Mouse (Mus musculus) monocyte, adult 5-6 weeks (primary cell): ENCODE measurements around the gene Lipc. TPM values are rescaled to one million over a fixed set of nuclear protein-coding genes. Genes with fewer than 3 reads are reported as not detected.

ENCODE experiments used
- ATAC-seq: fragments of 153-309, 156-312 bp; replicated peaks from 2 replicates; pipeline ENCODE4 v1.8.0; 2017; ENCODE audit warnings: mild to moderate bottlenecking; ENCODE audit not compliant: low TSS enrichment, insufficient number of reproducible peaks, severe bottlenecking, poor library complexity, low FRiP score
- total RNA-seq: library from RNA; stranded (forward); fragments of 200-1000, 200-491, 200-594 nt; gene quantifications from 3 replicates; pipeline ENCODE4 v1.2.3, GENCODE M21; 2017

Lipc gene
- total RNA-seq, 1 experiment from 2014 or later: not detected

DNA sequence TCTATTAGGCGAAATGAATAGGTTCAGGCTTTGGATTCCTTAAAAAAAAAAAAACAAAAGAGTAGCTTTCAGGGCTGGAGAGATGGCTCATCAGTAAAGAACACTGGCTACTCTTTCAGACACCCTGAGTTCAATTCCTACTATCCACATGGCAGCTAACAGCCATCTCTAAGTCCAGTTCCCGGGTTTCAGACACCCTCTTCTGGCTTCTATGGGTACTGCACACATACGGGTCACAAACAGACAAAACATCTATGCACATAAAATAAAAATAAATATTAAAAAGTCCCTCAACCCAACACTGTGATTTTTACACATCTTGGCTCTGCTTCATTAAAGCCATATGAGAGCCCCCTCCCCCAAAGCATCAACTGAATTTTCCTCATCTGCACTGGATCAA lies 27.3 kb downstream of the Lipc start:
- no peak for ATAC-seq

- no peak for ATAC-seq
Observed at GRCm38 (mm10) chr9:70921781-70922565, 30.1 kb downstream of the Lipc start.

- ATAC-seq: no peak
Observed at GRCm38 (mm10) chr9:70921132-70921531, 30.9 kb downstream of the Lipc start.

- ATAC-seq: no peak
Observed at GRCm38 (mm10) chr9:70919271-70919670, 32.8 kb downstream of the Lipc start.

DNA sequence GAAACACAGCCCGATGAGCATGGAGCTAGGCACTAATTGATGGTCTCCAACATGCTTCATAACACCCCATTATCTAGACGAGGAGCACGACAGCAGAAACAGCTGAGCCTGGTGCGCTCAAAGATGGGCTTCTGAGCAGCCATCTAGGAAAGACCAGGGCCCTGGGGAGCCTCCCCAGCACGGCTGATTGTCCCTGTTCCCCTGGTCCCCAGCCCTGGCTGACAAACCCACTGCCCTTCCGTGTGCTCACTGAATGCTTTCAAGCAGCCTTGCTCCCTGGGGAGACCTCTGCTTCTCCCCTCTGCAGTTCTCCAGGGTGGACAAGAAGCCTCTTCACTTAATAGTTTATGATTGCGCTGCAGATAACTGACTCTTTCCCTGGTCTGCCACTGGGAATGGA lies 35.5 kb downstream of the Lipc start:
- no peak for ATAC-seq

DNA sequence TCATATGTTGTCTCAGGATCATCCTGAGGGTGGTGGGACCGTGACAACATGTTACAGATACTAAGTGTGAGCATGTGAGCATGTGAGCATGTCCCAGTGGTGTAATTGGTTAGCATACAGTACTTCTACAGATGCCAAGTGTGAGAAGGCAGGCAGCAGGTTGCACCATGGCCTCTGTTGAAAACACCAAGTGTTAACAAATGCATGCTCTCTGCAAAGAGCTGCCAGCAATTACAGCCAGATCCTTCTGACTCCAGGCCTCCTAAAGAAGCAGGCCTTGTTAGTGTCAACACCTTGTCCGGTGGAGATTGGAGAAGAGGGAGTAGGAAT lies 36.7 kb downstream of the Lipc start:
- ATAC-seq: no peak

DNA sequence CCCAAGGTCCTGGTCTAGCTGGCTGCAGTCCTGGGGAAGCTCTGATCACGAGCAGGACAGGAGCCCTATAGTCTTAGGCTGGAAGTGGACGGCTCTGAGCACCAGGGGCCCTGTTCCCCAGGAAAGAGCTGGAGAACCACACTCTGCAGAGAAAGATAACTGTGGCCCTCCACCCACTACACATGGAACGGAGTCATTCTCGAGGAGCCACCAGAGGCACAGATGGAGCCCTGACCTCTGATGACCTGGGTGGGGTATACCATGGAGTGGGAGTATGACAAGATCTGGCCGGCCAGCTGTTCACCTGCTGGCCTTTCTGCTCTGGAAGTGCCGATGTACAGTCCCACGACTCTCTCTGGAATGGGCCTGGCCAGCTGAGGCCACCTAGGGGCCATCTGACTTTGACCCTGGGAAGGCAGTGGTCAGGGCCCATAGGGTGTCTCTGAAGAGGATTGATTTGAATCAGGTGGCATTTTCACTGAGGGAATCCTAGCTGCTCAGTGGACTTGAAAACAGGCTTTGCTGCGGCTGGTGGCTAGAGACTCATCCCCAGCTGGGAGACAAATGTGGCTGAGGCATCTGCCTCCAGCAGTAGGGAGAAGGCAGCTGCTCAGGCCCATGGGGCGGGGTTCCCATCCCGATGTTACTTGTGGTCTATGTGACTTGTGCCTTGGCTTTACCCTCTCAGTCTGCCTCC lies 37.2 kb downstream of the Lipc start:
- ATAC-seq: no peak

DNA sequence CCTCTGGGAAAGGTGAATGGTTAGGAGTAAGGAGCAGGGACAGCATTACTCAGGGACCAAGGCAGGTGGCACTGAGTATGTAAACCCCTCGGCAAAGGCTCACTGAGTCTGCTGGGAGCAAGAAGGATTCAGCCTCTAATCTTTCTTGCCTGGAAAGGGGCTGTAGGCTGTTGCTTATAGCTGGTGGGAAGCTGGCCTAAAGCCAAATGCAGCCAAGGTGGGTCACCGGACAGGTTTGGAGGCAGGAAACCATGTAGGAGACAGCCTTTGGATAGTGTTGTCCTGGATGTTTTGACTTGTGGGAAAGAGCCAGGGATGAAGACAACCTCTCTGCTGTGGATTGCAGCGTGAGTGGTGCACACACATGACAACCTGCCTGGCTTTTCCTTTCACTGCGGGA lies 40.9 kb downstream of the Lipc start:
- no peak for ATAC-seq

DNA sequence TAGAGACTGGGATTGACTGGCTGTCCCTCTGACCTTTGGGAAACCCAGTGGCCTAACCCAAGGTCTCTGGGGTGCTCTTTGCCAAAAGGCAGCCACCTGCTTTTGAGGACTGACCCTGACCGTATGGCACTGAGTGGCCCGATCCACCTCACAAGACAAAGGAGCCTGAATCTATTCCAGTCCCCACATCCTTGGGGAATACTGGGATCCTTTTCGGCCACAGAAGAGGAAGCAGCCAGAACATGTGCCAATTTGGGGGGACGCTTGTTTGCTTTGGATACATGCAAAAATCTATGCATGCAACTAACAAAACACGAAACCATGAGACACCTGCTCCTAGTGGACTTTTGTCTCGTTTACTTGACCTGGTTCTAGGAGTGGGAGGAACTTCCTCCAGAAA lies 41.7 kb downstream of the Lipc start:
- no peak for ATAC-seq

DNA sequence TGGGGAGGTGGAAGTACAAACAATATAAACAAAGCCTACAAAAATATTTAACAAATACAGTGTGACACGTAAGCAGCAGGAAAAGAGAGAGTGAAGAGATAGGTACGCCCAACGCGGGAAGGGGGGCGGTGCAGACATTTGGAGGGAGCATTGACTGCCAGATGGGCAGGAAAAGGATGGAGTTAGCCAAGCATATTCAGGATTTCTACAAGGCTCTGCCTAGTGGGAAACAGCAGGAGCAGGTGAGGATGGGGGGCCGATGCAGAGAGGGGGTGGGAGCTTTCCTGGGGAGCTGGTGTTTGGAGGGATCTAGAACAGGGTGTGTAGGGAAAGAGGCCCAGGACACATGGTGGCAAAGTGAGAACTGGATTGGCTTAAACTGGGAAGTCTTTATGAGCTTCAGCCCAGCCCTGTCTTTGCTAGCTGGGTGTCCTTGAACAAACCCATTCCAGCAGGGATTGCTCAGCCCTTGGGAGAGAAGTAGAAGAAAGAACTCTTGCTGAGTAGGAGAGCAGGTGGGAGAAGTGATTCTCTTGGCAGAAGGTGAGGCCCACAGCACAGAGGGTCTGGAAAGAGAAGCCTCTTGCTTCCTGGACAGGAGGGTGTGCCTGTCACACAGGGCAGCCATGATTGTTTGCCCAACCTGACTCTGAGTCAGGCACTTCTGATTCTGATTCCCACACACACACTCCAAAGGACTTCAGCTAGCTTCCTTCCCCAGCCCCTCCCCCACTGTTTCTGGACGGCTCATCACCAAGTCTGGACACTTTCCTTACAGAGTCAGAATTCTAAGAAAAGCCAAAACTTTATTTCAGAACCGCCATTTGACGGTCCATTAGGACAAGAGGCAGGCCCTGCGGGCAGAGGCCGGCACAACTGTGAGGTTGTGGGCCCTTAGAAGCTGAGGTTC lies 49.0 kb downstream of the Lipc start:
- no peak for ATAC-seq

DNA sequence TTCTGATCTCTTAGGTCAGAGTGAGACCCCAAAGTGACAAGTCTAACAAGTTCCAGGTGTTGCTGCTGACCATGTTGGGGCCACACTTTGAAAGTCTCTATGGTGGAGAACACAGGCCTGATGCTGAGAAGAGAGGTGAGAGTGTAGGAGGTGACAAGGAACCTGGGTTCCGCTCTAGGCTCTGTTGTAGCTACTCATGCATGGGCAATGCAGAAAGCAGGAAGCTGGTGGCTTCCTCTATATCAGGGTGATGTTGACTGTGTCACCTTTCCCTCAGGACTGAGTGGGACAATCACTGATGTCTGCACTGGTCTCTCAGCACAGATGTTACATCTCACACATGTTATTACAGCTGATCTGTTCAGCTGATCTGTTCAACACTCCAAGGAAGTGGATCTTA lies 57.8 kb downstream of the Lipc start:
- peak; percentile 69 for ATAC-seq

DNA sequence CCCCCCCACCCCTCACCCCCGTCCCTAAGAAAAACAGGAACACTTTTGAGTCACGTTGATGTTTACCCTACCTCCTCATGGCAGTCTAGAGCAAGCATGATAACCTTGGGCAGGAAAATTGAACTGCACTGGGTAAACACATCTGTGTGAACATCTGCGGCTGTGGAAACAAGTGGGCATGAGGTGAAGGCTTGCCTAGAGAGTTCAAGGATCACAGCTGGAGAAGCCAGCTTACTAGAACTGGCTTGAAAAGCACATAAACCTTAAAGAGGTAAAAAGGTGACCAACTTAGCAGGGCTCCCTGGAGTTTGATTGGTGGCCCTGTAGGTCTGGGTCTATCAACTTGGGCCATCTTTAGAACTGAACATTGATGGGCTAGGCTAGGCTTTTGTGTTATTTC lies 58.5 kb downstream of the Lipc start:
- no peak for ATAC-seq

GRCm38 (mm10) chr9:70892627-70893026 lies 59.4 kb downstream of the Lipc start:
- no peak for ATAC-seq

DNA sequence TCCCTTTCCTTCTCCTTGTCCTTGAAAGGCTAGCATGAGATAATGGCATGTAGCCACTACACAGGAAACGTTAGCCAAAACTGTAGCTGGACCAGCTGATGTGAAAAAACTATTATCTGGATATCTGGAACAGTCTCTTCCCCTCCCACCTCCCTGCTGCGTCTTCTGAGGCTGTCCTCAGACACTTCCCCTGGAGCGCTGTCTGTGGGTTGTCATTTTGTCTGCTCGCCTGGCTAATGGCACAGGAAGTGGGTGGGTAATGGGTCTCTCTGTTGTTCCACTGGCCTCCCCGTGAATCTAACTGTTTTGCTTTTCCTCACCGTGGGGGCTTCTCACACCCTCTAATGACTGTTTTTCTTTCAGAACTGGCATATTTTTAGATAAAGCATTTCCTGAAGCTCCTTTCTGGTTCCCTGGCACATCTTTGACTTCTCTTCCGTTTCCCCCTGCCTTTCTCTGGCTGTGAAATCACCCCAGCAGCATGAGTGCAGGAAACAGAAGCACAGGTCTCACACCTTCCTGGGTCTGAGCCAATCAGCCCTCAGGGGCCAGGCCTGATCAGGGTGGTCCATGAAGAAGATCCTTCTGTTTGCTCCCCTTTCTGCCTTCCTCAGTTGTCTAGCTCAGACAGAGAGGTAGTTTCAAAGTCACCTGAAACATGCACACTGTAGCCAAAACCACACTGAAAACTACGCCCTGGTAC lies 60.4 kb downstream of the Lipc start:
- peak; percentile 57; the same call in 1 of the 2 replicates for ATAC-seq

GRCm38 (mm10) chr9:70890736-70891135 lies 61.3 kb downstream of the Lipc start:
- no peak for ATAC-seq

- no peak for ATAC-seq
Observed at GRCm38 (mm10) chr9:70888969-70889368, 63.1 kb downstream of the Lipc start.

- no peak for ATAC-seq
Observed at GRCm38 (mm10) chr9:70888556-70888955, 63.5 kb downstream of the Lipc start.

DNA sequence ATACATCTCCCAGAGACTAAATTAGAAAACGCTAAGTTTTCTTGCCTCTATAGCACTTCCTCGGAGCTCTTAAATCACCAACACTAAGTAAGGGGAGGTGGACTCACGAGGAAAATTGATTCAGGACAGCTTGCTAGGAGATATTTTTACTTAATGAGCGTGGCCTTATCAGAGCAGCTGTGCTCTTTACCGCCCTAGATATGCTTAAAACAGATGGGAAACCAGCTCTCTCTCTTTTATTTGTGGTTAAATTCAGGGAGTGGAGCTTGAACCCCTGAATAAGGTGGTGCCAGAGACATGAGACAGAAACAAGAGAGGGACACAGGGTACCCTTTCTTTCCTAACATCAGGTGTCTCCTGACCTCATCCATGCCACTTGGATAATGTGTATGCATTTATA lies 70.0 kb downstream of the Lipc start:
- ATAC-seq: no peak

DNA sequence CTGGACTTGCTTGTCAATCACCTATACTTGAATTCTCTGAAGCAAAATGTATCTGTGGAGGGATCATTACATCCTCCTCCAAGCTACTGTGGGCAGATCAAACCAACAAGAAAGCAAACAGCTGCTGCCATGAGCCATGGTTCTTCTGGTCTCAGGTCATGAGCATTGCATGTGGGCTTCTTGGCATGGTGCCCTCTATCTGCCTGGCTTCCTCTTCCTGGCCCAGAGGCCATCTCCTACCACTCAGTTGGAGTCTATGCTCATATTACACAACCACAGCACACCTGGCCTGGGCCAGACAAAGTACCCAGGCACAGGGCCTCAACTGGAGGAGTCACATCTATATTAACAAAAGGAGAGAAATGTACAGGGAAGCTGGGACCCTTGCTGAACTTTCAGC lies 73.2 kb downstream of the Lipc start:
- ATAC-seq: no peak
